ENCODE assay signal across 12 mouse cellular contexts in the genomic region with DNA sequence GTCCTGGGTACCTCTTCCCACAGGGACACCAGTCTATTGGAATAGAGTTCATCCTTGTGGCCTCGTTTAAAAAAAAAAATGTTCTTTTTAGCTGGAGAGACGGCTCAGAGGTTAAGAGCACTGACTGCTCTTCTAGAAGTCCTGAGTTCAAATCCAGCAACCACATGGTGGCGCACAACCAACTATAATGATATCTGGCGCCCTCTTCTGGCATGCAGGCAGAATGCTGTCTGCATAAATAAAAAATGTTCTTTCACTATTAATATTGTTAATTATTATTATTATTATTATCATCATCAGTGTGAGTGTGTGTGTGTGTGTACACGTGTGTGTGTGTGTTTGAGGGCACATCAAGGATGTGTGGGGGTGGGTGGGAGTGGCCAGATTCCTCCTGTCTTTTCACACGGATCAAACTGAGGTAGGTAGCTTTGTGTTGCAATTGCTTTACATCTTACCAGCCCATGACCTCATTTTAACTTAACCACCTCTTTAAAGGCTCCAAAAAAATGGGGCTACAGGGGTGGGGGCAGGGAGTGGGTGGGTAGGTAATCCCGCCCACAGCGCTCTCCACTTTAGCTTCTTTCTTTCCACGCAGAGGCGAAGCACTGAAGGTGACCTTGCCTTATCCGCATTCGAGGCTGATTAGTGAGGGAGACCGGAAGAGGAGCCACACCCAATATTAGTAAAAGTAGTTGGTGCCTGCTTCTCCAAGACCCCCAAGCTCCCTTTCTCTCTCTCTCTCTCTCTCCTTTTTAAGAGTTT. TPM values are rescaled to one million over a fixed set of nuclear protein-coding genes. Genes with fewer than 3 reads are reported as not detected.
DNase-seq lines count a peak whose midpoint lies in the region; ATAC-seq and TF ChIP-seq lines count a peak whose summit lies in the region.
"Had no signal": no experiment of that assay in that cellular context is flagged by ENCODE, and none has a peak within 500 bp of the region (broad histone marks: within the 10 kb centered on the region; RNA-seq: fewer than 3 reads in every experiment).

No protein-coding gene starts in this region.

- H3K4me1 ChIP-seq in kidney, postnatal 0 days (replicated peaks; ENCODE audit: insufficient read depth, low read length), result 0 out of 2 replicates have a peak, but pooled peaks cover 3% of the 10 kb centered on the region

- WGBS in kidney, postnatal 0 days, result 91% methylated on average over 13 of the region's 13 CpGs

- peak; percentile 12 for DNase-seq in kidney, postnatal 0 days (ENCODE audit: low spot score)
- no peak for DNase-seq in kidney, adult 11 months
- DNase-seq in 3T3-L1 (ENCODE audit: low read depth, low spot score), result peak; percentile 45
- DNase-seq in 416B (ENCODE audit: low read depth), result peak; percentile 59
- DNase-seq in adipocyte (ENCODE audit: low spot score), result peak; percentile 50
- DNase-seq in Muller cell, postnatal 12 days (ENCODE audit: inconsistent ontology term), result no peak
- DNase-seq: kidney, adult 8-10 months; spleen, adult 18-20 months had no signal

- TF ChIP-seq CTCF in kidney, postnatal 0 days (IDR thresholded peaks at IDR 0.05; ENCODE audit: low read depth), result peak; percentile 60

- no peak overlapping the region for H3K9ac ChIP-seq in kidney, postnatal 0 days (ENCODE audit: low read depth, low read length)

- H3K27me3 ChIP-seq in kidney, postnatal 0 days (ENCODE audit: insufficient read depth, low read length), result no peaks in the 10 kb centered on the region

- no peak overlapping the region for H3K4me3 ChIP-seq in kidney, postnatal 0 days (replicated peaks; ENCODE audit: low read depth, low read length)
- H3K4me3 ChIP-seq: forebrain, embryonic 10.5 days; megakaryocyte, embryonic 14.5 days had no signal

- no peak overlapping the region for H3K27ac ChIP-seq in kidney, postnatal 0 days
- H3K27ac ChIP-seq: forebrain, embryonic 10.5 days had no signal

- no peaks in the 10 kb centered on the region for H3K36me3 ChIP-seq in kidney, postnatal 0 days (ENCODE audit: insufficient read depth, low read length)
- H3K36me3 ChIP-seq: forebrain, embryonic 10.5 days had no signal

- H3K4me2 ChIP-seq in kidney, postnatal 0 days (ENCODE audit: low read length), result no peak overlapping the region

- ATAC-seq in kidney, postnatal 0 days (replicated peaks; ENCODE audit: low FRiP score, low read depth), result no peak
- ATAC-seq in megakaryocyte, adult 5-6 weeks (ENCODE audit: poor library complexity, severe bottlenecking), result no peak

- H3K9me3 ChIP-seq in kidney, postnatal 0 days (replicated peaks; ENCODE audit: low read length), result no peaks in the 10 kb centered on the region
- H3K9me3 ChIP-seq: forebrain, embryonic 10.5 days; megakaryocyte, embryonic 14.5 days had no signal

RNA-seq across cellular contexts. Expression of a gene that starts 2.4 kb away (rescaled TPM):
- 1.5 and 1.8 TPM in 2 replicates for polyA plus RNA-seq in kidney, postnatal 0 days (2015; fragmentation: Nextera tagmentation; extraction: Ambion mirVana)
- total RNA-seq in megakaryocyte, adult 5-6 weeks (2015), result 2.3 and 2.5 TPM in 2 replicates
- total RNA-seq in megakaryocyte, adult 5-6 weeks (2017), result 1.7 and 3.2 TPM in 2 replicates

RNA-seq across cellular contexts. Expression of a gene that starts 29.9 kb away (rescaled TPM):
- 29.0 and 29.5 TPM in 2 replicates for polyA plus RNA-seq in kidney, postnatal 0 days (2015; fragmentation: Nextera tagmentation; extraction: Ambion mirVana)
- 37.3 and 38.8 TPM in 2 replicates for total RNA-seq in megakaryocyte, adult 5-6 weeks (2015)
- 28.5 and 37.2 TPM in 2 replicates for total RNA-seq in megakaryocyte, adult 5-6 weeks (2017)

RNA-seq across cellular contexts. Expression of a gene that starts 29.9 kb away (rescaled TPM):
- 16.0 and 16.7 TPM in 2 replicates for polyA plus RNA-seq in kidney, postnatal 0 days (2015; fragmentation: Nextera tagmentation; extraction: Ambion mirVana)
- 5.5 and 6.7 TPM in 2 replicates for total RNA-seq in megakaryocyte, adult 5-6 weeks (2015)
- total RNA-seq in megakaryocyte, adult 5-6 weeks (2017), result 19.1 and 20.6 TPM in 2 replicates

RNA-seq across cellular contexts. Expression of a gene that starts 55.6 kb away (rescaled TPM):
- polyA plus RNA-seq in kidney, postnatal 0 days (2015; fragmentation: Nextera tagmentation; extraction: Ambion mirVana), result 0.01 and 0.05 TPM in 2 replicates
- 0.07 TPM in 1 of 2 replicates, not detected in the other for total RNA-seq in megakaryocyte, adult 5-6 weeks (2015)
- total RNA-seq in megakaryocyte, adult 5-6 weeks (2017), result not detected in 2 replicates
- total RNA-seq: neutrophil, adult 5-6 weeks had no signal

Comparison
In these comparisons a context has a peak if more than half of its experiments do, and no peak if none do; other contexts are left out.
1. DNase-seq: peak in kidney, postnatal 0 days (single experiment), 3T3-L1 (single experiment), 416B (single experiment) and adipocyte (single experiment); none in kidney, adult 11 months (single experiment) and Muller cell, postnatal 12 days (single experiment).